Mouse (Mus musculus) hindbrain, embryonic 15.5 days (tissue): ENCODE measurements around the gene Ppfia2. TPM values are rescaled to one million over a fixed set of nuclear protein-coding genes. Genes with fewer than 3 reads are reported as not detected.
A peak's percentile ranks its signal among the peaks of the same experiment; 100 is the strongest.

ENCODE experiments used
- ATAC-seq: fragments of 200-750 bp; cut with Nextera tagmentation; 2 replicates; pipeline ENCODE4 v1.8.0; 2017; ENCODE audit warnings: low read depth, moderate number of reproducible peaks, moderate TSS enrichment; ENCODE audit not compliant: low FRiP score
- H3K27ac ChIP-seq: fragments of 300-500 bp; sonication (generic); replicated peaks from 2 replicates; pipeline ENCODE4 v1.5.1; 2015; ENCODE audit warnings: mild to moderate bottlenecking, inconsistent platforms
- H3K27me3 ChIP-seq: fragments of 300-500 bp; sonication (generic); 2 replicates; pipeline ENCODE4 v1.6.1; 2015; ENCODE audit warnings: control low read depth, inconsistent platforms
- H3K36me3 ChIP-seq: fragments of 300-500 bp; sonication (generic); 2 replicates; pipeline ENCODE4 v1.6.1; 2015; ENCODE audit warnings: control low read depth, inconsistent platforms
- H3K4me1 ChIP-seq: fragments of 300-500 bp; sonication (generic); replicated peaks from 2 replicates; pipeline ENCODE4 v1.6.1; 2015; ENCODE audit warnings: control low read depth, inconsistent platforms
- H3K4me2 ChIP-seq: fragments of 300-500 bp; sonication (generic); 2 replicates; pipeline ENCODE4 v1.6.1; 2015; ENCODE audit warnings: moderate library complexity, mild to moderate bottlenecking, inconsistent platforms
- H3K4me3 ChIP-seq: fragments of 300-500 bp; sonication (generic); 2 replicates; pipeline ENCODE4 v1.5.1; 2015; ENCODE audit warnings: mild to moderate bottlenecking, inconsistent platforms
- H3K9ac ChIP-seq: fragments of 300-500 bp; sonication (generic); 2 replicates; pipeline ENCODE4 v1.6.1; 2015; ENCODE audit warnings: inconsistent platforms
- H3K9me3 ChIP-seq: fragments of 300-500 bp; sonication (generic); 2 replicates; pipeline ENCODE4 v1.6.1; 2016; ENCODE audit warnings: control low read depth, inconsistent platforms
- WGBS: fragments of 180-500 bp; shearing (Covaris S2); methylation state at CpG from one replicate; pipeline ENCODE4 v1.1.7; 2015; 5-methylcytosine and 5-hydroxymethylcytosine counted together
- polyA plus RNA-seq: library from polyadenylated mRNA; unstranded; fragments of >200 nt; fragmentation: Nextera tagmentation; extraction: Ambion mirVana; gene quantifications from 2 replicates; pipeline ENCODE4 v1.2.1, GENCODE M21; 2015

Ppfia2 gene
- polyA plus RNA-seq, 1 experiment from 2014 or later: 30.3 TPM

- peak; percentile 66 for ATAC-seq
- Histone ChIP-seq H3K4me1 (0 out of 2 replicates have a peak, but pooled peaks cover 7% of the 10 kb centered on the region), H3K9ac (no peak overlapping the region), H3K9me3 (no peaks in the 10 kb centered on the region), H3K27me3 (no peaks in the 10 kb centered on the region), H3K4me2 (peak overlapping the region; percentile 57), H3K4me3 (peak overlapping the region; percentile 29), H3K27ac (peak overlapping the region; percentile 62), H3K36me3 (no peaks in the 10 kb centered on the region)
- under 1% methylated on average over 7 of the region's 7 CpGs for WGBS
Measured at GRCm38 (mm10) chr10:106609177-106609981, 139.2 kb downstream of the Ppfia2 start.

GRCm38 (mm10) chr10:106610222-106610621 is 140.1 kb downstream of the Ppfia2 start:
- Histone ChIP-seq H3K4me1 (0 out of 2 replicates have a peak, but pooled peaks cover 7% of the 10 kb centered on the region), H3K9me3 (no peaks in the 10 kb centered on the region), H3K27ac (0 out of 2 replicates have a peak overlapping the region, but pooled peaks have one; percentile 57), H3K27me3 (no peaks in the 10 kb centered on the region), H3K4me2 (no peak overlapping the region), H3K36me3 (no peaks in the 10 kb centered on the region), H3K9ac (no peak overlapping the region), H3K4me3 (no peak overlapping the region)
- 52% methylated on average over 3 of the region's 3 CpGs for WGBS
- 0 out of 2 replicates have a peak, but pooled peaks have one; percentile 12 for ATAC-seq

GRCm38 (mm10) chr10:106618194-106618593 is 148.1 kb downstream of the Ppfia2 start:
- Histone ChIP-seq H3K27me3 (no peaks in the 10 kb centered on the region), H3K4me3 (no peak overlapping the region), H3K9me3 (no peaks in the 10 kb centered on the region), H3K4me2 (no peak overlapping the region), H3K9ac (no peak overlapping the region), H3K4me1 (no peaks in the 10 kb centered on the region), H3K36me3 (no peaks in the 10 kb centered on the region), H3K27ac (no peak overlapping the region)
- no peak for ATAC-seq
- 76% methylated on average over 1 of the region's 1 CpGs for WGBS

GRCm38 (mm10) chr10:106620952-106621351 is 150.8 kb downstream of the Ppfia2 start:
- H3K27me3 ChIP-seq: no peaks in the 10 kb centered on the region
- no peak overlapping the region for H3K27ac ChIP-seq
- no peaks in the 10 kb centered on the region for H3K4me1 ChIP-seq
- 94% methylated on average over 1 of the region's 1 CpGs for WGBS
- no peaks in the 10 kb centered on the region for H3K9me3 ChIP-seq
- no peak overlapping the region for H3K4me3 ChIP-seq
- H3K4me2 ChIP-seq: no peak overlapping the region
- no peak for ATAC-seq
- H3K36me3 ChIP-seq: no peaks in the 10 kb centered on the region
- no peak overlapping the region for H3K9ac ChIP-seq

- H3K36me3 ChIP-seq: no peaks in the 10 kb centered on the region
- H3K4me3 ChIP-seq: no peak overlapping the region
- H3K9ac ChIP-seq: no peak overlapping the region
- ATAC-seq: no peak
- no peak overlapping the region for H3K27ac ChIP-seq
- no peaks in the 10 kb centered on the region for H3K4me1 ChIP-seq
- H3K9me3 ChIP-seq: no peaks in the 10 kb centered on the region
- no peak overlapping the region for H3K4me2 ChIP-seq
- no peaks in the 10 kb centered on the region for H3K27me3 ChIP-seq
- WGBS: 78% methylated on average over 10 of the region's 10 CpGs
Measured at GRCm38 (mm10) chr10:106623342-106623741, 153.2 kb downstream of the Ppfia2 start.

GRCm38 (mm10) chr10:106632171-106632935 is 162.2 kb downstream of the Ppfia2 start:
- peaks cover 13% of the 10 kb centered on the region for H3K4me1 ChIP-seq
- WGBS: 26% methylated on average over 18 of the region's 18 CpGs
- no peaks in the 10 kb centered on the region for H3K9me3 ChIP-seq
- ATAC-seq: peak; percentile 93
- H3K4me3 ChIP-seq: peak overlapping the region; percentile 25
- no peaks in the 10 kb centered on the region for H3K36me3 ChIP-seq
- H3K27me3 ChIP-seq: no peaks in the 10 kb centered on the region
- no peak overlapping the region for H3K9ac ChIP-seq
- H3K27ac ChIP-seq: 0 out of 2 replicates have a peak overlapping the region, but pooled peaks have one; percentile 12
- H3K4me2 ChIP-seq: peak overlapping the region; percentile 44

- no peak for ATAC-seq
- H3K27ac ChIP-seq: no peak overlapping the region
- H3K4me3 ChIP-seq: no peak overlapping the region
- no peaks in the 10 kb centered on the region for H3K27me3 ChIP-seq
- H3K4me1 ChIP-seq: peaks cover 13% of the 10 kb centered on the region
- H3K4me2 ChIP-seq: peak overlapping the region; percentile 44
- no peaks in the 10 kb centered on the region for H3K36me3 ChIP-seq
- no peaks in the 10 kb centered on the region for H3K9me3 ChIP-seq
- no peak overlapping the region for H3K9ac ChIP-seq
- 52% methylated on average over 7 of the region's 7 CpGs for WGBS
Measured at GRCm38 (mm10) chr10:106633898-106634297, 163.8 kb downstream of the Ppfia2 start.

- Histone ChIP-seq H3K4me3 (no peak overlapping the region), H3K9me3 (no peaks in the 10 kb centered on the region), H3K9ac (no peak overlapping the region), H3K36me3 (no peaks in the 10 kb centered on the region), H3K27ac (no peak overlapping the region), H3K4me2 (no peak overlapping the region), H3K4me1 (no peaks in the 10 kb centered on the region), H3K27me3 (no peaks in the 10 kb centered on the region)
- no peak for ATAC-seq
- 89% methylated on average over 4 of the region's 4 CpGs for WGBS
Measured at GRCm38 (mm10) chr10:106652276-106652675, 182.1 kb downstream of the Ppfia2 start.

GRCm38 (mm10) chr10:106665221-106665620 is 195.1 kb downstream of the Ppfia2 start:
- H3K36me3 ChIP-seq: no peaks in the 10 kb centered on the region
- no peaks in the 10 kb centered on the region for H3K27me3 ChIP-seq
- H3K27ac ChIP-seq: no peak overlapping the region
- no peaks in the 10 kb centered on the region for H3K4me1 ChIP-seq
- no peak overlapping the region for H3K9ac ChIP-seq
- H3K4me2 ChIP-seq: no peak overlapping the region
- no peak overlapping the region for H3K4me3 ChIP-seq
- H3K9me3 ChIP-seq: no peaks in the 10 kb centered on the region
- no peak for ATAC-seq
- WGBS: 94% methylated on average over 3 of the region's 3 CpGs

- Histone ChIP-seq H3K4me1 (no peaks in the 10 kb centered on the region), H3K4me3 (no peak overlapping the region), H3K36me3 (no peaks in the 10 kb centered on the region), H3K9ac (no peak overlapping the region), H3K27me3 (no peaks in the 10 kb centered on the region), H3K4me2 (no peak overlapping the region), H3K27ac (no peak overlapping the region), H3K9me3 (no peaks in the 10 kb centered on the region)
- 84% methylated on average over 3 of the region's 3 CpGs for WGBS
- no peak for ATAC-seq
Measured at GRCm38 (mm10) chr10:106670170-106670569, 200.0 kb downstream of the Ppfia2 start.

GRCm38 (mm10) chr10:106681395-106681794 is 211.3 kb downstream of the Ppfia2 start:
- WGBS: 75% methylated on average over 5 of the region's 5 CpGs
- ATAC-seq: no peak
- H3K9me3 ChIP-seq: no peaks in the 10 kb centered on the region
- H3K4me1 ChIP-seq: no peaks in the 10 kb centered on the region
- H3K9ac ChIP-seq: no peak overlapping the region
- no peak overlapping the region for H3K4me3 ChIP-seq
- no peaks in the 10 kb centered on the region for H3K27me3 ChIP-seq
- no peak overlapping the region for H3K4me2 ChIP-seq
- no peaks in the 10 kb centered on the region for H3K36me3 ChIP-seq
- H3K27ac ChIP-seq: no peak overlapping the region

GRCm38 (mm10) chr10:106685519-106685918 is 215.4 kb downstream of the Ppfia2 start:
- WGBS: 74% methylated on average over 3 of the region's 3 CpGs
- no peaks in the 10 kb centered on the region for H3K9me3 ChIP-seq
- no peaks in the 10 kb centered on the region for H3K36me3 ChIP-seq
- no peaks in the 10 kb centered on the region for H3K27me3 ChIP-seq
- no peak for ATAC-seq
- H3K27ac ChIP-seq: no peak overlapping the region
- no peak overlapping the region for H3K9ac ChIP-seq
- H3K4me1 ChIP-seq: no peaks in the 10 kb centered on the region
- H3K4me2 ChIP-seq: no peak overlapping the region
- no peak overlapping the region for H3K4me3 ChIP-seq
